Comparison of ENCODE assay signal across 8 mouse cellular contexts in the genomic region with DNA sequence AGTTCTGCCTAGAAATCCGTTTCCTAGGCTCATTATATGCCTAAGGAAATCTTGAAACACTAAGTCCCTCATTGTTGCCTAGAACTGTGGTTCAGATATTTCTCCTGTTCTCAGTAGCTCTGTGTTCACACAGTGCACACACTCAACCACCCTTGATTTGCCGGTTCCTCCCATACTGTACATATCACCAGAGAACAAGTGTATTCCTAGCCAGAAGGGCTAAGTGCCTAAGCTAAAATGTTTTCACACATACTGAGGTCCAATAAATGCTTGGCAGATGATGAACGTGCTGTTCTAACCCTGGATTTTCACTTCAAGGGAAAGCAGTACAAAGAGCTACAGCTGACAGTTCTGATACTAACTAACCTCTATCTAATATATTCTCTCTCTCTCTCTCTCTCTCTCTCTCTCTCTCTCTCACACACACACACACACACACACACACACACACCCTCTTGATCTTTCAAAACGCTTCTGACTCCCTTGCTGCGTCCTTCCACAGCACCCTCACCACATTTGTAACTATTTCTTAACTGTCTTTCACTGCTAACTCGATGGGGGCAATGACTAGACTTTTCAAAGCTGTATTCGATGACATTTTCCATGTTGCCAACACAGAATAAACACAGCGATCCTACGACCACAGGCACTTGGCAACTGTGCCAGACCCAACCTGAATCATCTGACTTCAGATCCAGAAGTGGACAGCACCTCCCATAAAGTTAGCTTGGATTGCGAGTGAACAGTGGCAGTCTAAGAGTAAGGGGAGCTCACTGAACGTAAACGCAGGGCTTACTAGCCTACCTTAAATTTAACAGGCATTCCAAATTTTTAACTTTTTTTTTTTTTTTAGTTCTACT. TPM values are rescaled to one million over a fixed set of nuclear protein-coding genes. Genes with fewer than 3 reads are reported as not detected.
DNase-seq lines count a peak whose midpoint lies in the region; ATAC-seq and TF ChIP-seq lines count a peak whose summit lies in the region.

No protein-coding gene starts in this region.

- peaks cover 3% of the 10 kb centered on the region for H3K79me2 ChIP-seq in heart, adult 2 months (replicated peaks; ENCODE audit: control insufficient read depth, insufficient read depth, low read length)

- H3K4me2 ChIP-seq in limb, embryonic 13.5 days (replicated peaks): peak overlapping the region; percentile 77
- peak overlapping the region; percentile 90 for H3K4me2 ChIP-seq in midbrain, embryonic 14.5 days (ENCODE audit: low read length)

- no peaks in the 10 kb centered on the region for H3K27me3 ChIP-seq in heart, adult 2 months (ENCODE audit: control insufficient read depth, insufficient read depth, low read length)
- no peaks in the 10 kb centered on the region for H3K27me3 ChIP-seq in limb, embryonic 13.5 days
- no peaks in the 10 kb centered on the region for H3K27me3 ChIP-seq in midbrain, embryonic 14.5 days (ENCODE audit: control insufficient read depth, insufficient read depth, low read length)

- peaks cover 24% of the 10 kb centered on the region for H3K36me3 ChIP-seq in heart, adult 2 months (ENCODE audit: control insufficient read depth, insufficient read depth, low read length)
- H3K36me3 ChIP-seq in limb, embryonic 13.5 days: no peaks in the 10 kb centered on the region
- H3K36me3 ChIP-seq in midbrain, embryonic 14.5 days (ENCODE audit: control insufficient read depth, insufficient read depth, low read length): no peaks in the 10 kb centered on the region

- H3K4me3 ChIP-seq in heart, adult 2 months: peak overlapping the region; percentile 77
- H3K4me3 ChIP-seq in brown adipose tissue, adult 24 weeks (ENCODE audit: insufficient read depth, low read depth, low read length): peak overlapping the region; percentile 83
- peak overlapping the region; percentile 88 for H3K4me3 ChIP-seq in limb, embryonic 13.5 days
- peak overlapping the region; percentile 74 for H3K4me3 ChIP-seq in midbrain, embryonic 14.5 days (replicated peaks; ENCODE audit: low read depth, low read length)

- WGBS in heart, adult 2 months: 1% methylated on average over 12 of the region's 12 CpGs
- WGBS in limb, embryonic 13.5 days: 42% methylated on average over 12 of the region's 12 CpGs
- WGBS in midbrain, embryonic 14.5 days: 54% methylated on average over 12 of the region's 12 CpGs

- H3K9ac ChIP-seq in heart, adult 2 months (ENCODE audit: low read depth, low read length): peak overlapping the region; percentile 85
- H3K9ac ChIP-seq in limb, embryonic 13.5 days: peak overlapping the region; percentile 82
- peak overlapping the region; percentile 71; the same call in 1 of the 2 replicates for H3K9ac ChIP-seq in midbrain, embryonic 14.5 days (replicated peaks; ENCODE audit: low read length)

- no peak for TF ChIP-seq EP300 in heart, adult 2 months (IDR thresholded peaks at IDR 0.05; ENCODE audit: insufficient read depth, low read depth, low read length)

- TF ChIP-seq CTCF in heart, adult 2 months (IDR thresholded peaks at IDR 0.05): no peak

- peaks cover 19% of the 10 kb centered on the region for H3K4me1 ChIP-seq in heart, adult 2 months (ENCODE audit: control insufficient read depth, insufficient read depth, low read length)
- H3K4me1 ChIP-seq in brown adipose tissue, adult 24 weeks (ENCODE audit: control insufficient read depth, insufficient read depth, insufficient read length, low read length): peaks cover 22% of the 10 kb centered on the region; the same call in 1 of the 2 replicates
- peaks cover 49% of the 10 kb centered on the region for H3K4me1 ChIP-seq in limb, embryonic 13.5 days
- H3K4me1 ChIP-seq in midbrain, embryonic 14.5 days (ENCODE audit: control insufficient read depth, insufficient read depth, low read length): peaks cover 22% of the 10 kb centered on the region

- ATAC-seq in limb, embryonic 13.5 days (ENCODE audit: low FRiP score, low read depth): no peak
- no peak for ATAC-seq in midbrain, embryonic 14.5 days (ENCODE audit: low FRiP score, low TSS enrichment)

- peak overlapping the region; percentile 100 for H3K27ac ChIP-seq in heart, adult 2 months
- H3K27ac ChIP-seq in brown adipose tissue, adult 24 weeks (replicated peaks; ENCODE audit: low read depth, low read length): peak overlapping the region; percentile 88
- H3K27ac ChIP-seq in limb, embryonic 13.5 days: peak overlapping the region; percentile 12; the same call in 1 of the 2 replicates
- H3K27ac ChIP-seq in midbrain, embryonic 14.5 days (replicated peaks; ENCODE audit: low read depth, low read length): no peak overlapping the region

- no peak for TF ChIP-seq POLR2A in heart, adult 2 months (IDR thresholded peaks at IDR 0.05; ENCODE audit: insufficient read depth, low read depth, low read length)

- intact Hi-C loops in heart, adult 2 months (cut with DNase I): loop anchor here (5.0 to 10.0 kb wide), 2 partner anchors 47 to 1870 kb away; a partner anchor contains a TSS
- intact Hi-C loops in heart, postnatal 10 days (cut with DNase I): no loop called here

- DNase-seq in heart, adult 2 months: peak in 1 of 2 experiments; percentile 30
- DNase-seq in heart, adult 9 months (ENCODE audit: low spot score in 2 of 2): no peak
- peak; percentile 40 to 42 for DNase-seq in heart, postnatal 10 days
- DNase-seq in midbrain, embryonic 14.5 days: no peak
- DNase-seq in embryo, embryonic 9.5 days (ENCODE audit: extremely low spot score): no peak
- no peak for DNase-seq in spleen, postnatal 4 days (ENCODE audit: low spot score in 2 of 2)

- H3K9me3 ChIP-seq in limb, embryonic 13.5 days: no peaks in the 10 kb centered on the region
- H3K9me3 ChIP-seq in midbrain, embryonic 14.5 days (ENCODE audit: control insufficient read depth, low read length): no peaks in the 10 kb centered on the region

RNA-seq across cellular contexts. Expression of a gene that starts 1.1 kb away (rescaled TPM):
- 10 to 100 TPM; 48.4 to 53.4 TPM for total RNA-seq in heart, adult 2 months (2021)
- polyA plus RNA-seq in heart, adult 2 months (2012; rRNA removed): 38.3 and 42.8 TPM in 2 replicates
- 53.9 and 54.1 TPM in 2 replicates for polyA plus RNA-seq in brown adipose tissue, adult 24 weeks (2012; ENCODE audit: insufficient read depth, insufficient read length, missing spikeins)
- 10 to 100 TPM; 84.6 to 89.1 TPM for total RNA-seq in heart, postnatal 10 days (2021)
- 70.4 and 71.3 TPM in 2 replicates for polyA plus RNA-seq in limb, embryonic 13.5 days (2015; fragmentation: Nextera tagmentation; extraction: Ambion mirVana)
- polyA plus RNA-seq in midbrain, embryonic 14.5 days (2014; fragmentation: Nextera tagmentation; extraction: Ambion mirVana): 52.2 and 72.8 TPM in 2 replicates

RNA-seq across cellular contexts. Expression of a gene that starts 48.7 kb away (rescaled TPM):
- total RNA-seq in heart, adult 2 months (2021): 10 to 100 TPM; 41.6 to 42.9 TPM
- polyA plus RNA-seq in heart, adult 2 months (2012; rRNA removed): 35.3 and 52.1 TPM in 2 replicates
- polyA plus RNA-seq in brown adipose tissue, adult 24 weeks (2012; ENCODE audit: insufficient read depth, insufficient read length, missing spikeins): 35.0 and 37.7 TPM in 2 replicates
- 10 to 100 TPM; 40.1 to 46.6 TPM for total RNA-seq in heart, postnatal 10 days (2021)
- 75.3 and 84.7 TPM in 2 replicates for polyA plus RNA-seq in limb, embryonic 13.5 days (2015; fragmentation: Nextera tagmentation; extraction: Ambion mirVana)
- polyA plus RNA-seq in midbrain, embryonic 14.5 days (2014; fragmentation: Nextera tagmentation; extraction: Ambion mirVana): 66.1 and 74.7 TPM in 2 replicates

Comparison
In these comparisons a context has a peak if more than half of its experiments do, and no peak if none do; other contexts are left out.
1. DNase-seq: peak in heart, postnatal 10 days (2 of 2); none in heart, adult 9 months (0 of 2), midbrain, embryonic 14.5 days (single experiment), embryo, embryonic 9.5 days (single experiment) and spleen, postnatal 4 days (0 of 2).
2. Peak in every context shown above with its lines, with median percentiles within 50 percentile points of each other: H3K4me3 ChIP-seq and H3K9ac ChIP-seq.